Mouse (Mus musculus) testis, adult 10 weeks (tissue): ENCODE measurements around the gene Nupr1. TPM values are rescaled to one million over a fixed set of nuclear protein-coding genes. Genes with fewer than 3 reads are reported as not detected.

Experiments used
- polyA plus RNA-seq: library from polyadenylated mRNA; stranded (reverse); fragments of 350-450 nt; fragmentation: Illumina TruSeq; extraction: RNeasy Lipid Tissue Mini Kit (QIAGEN cat#74804); gene quantifications from one replicate; pipeline ENCODE4 v1.2.3, GENCODE M21; 2014; ENCODE audit warnings: low read depth, low replicate concordance

Nupr1 gene
- 0.38 TPM for polyA plus RNA-seq

DNA sequence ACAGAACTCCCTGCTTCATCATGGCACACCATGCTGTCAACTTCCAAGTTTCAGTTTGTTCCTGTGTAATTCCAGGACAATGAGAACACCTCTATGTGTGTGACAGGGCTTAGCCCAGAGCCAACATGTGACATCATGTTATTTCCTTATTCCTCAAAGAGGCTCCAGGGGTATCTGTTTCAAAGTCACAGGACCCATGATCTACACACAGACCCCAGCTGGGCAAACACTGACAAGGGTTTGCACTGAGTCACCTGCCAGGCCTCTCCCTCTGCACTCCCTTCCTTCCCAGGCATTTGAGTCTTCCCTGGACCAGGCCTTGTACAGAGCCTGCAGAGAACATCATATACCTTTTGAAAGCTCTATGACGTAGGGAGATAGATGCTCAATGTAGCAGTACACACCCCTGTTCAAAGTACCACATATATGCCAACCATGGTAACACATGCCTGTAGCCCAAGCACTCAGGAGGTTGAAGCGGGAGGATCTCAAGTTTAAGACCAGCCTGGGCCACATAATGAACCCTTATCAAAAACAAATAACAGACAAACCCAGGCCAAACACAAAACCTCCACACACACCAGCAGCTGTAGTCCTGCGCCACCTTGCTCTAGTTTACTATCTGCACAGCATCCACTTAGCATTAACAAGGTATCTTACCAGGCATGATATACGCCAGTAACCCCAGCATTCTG is at the start of gene Nupr1:
TSS of gene Nupr1 (minus strand) at position 38 of the 695 bp plus-strand sequence.

DNA sequence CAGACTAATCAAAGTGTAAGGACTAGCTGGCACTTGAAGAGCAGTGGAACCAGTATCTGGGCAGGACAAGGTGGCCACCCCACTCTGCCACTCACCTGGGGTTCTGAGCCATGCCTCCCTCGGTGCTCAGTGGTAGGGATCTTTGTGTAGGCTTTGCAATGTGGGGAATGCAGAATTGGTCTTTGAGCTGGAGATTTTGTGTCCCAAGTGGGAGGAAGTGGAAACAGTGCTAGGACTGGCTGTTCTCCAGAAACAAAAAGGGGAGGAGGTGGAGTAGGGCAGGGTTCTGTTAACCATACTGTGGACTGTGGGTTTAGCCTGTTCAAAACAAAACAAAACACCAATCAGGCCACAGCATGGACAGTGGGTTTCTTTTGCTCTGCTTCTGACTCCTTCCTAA is 45.5 kb upstream of the Nupr1 start, which contains the start of gene Sult1a1:
TSS of gene Sult1a1 (minus strand) at position 226 of the 400 bp plus-strand sequence.

GRCm38 (mm10) chr7:126649231-126650051 is 18.8 kb upstream of the Nupr1 start, which contains the start of gene Sgf29:
TSS of gene Sgf29 (plus strand) at chr7:126649309.

DNA sequence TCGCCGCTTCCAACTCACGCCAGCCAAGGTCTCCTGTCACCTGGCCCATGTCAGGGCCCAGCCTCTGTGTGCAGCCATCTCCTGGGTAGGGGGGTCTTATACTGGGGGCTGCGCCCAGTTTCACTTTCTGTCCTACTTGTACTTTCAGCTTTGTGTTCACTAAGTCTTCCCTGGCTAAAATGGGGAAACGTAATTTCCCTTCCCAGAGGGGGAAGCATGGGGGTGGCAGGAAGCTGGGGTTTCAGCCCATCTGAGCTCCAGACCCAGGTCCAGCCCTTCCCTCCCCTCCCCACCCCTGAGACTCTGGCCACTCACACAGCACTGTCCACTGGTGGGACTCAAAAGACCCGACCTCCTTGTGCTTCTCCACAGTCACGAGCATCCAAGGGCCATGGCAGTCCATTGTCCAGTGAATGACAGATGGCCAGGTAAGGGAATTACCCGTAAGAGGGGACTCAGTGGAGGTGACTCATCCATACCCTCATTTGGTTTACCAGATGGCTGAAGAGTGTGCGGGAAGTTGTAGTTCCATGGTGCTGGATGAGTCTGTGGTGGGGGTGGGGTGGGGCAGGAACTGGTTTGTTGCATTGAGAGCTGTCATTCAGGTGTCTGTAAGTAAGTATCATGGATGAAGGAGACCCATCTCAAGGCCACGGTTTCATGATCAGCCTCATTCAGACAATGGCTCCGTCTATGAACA is 35.6 kb downstream of the Nupr1 start, which contains the start of gene Il27:
TSS of gene Il27 (minus strand) at position 80 of the 700 bp plus-strand sequence.

GRCm38 (mm10) chr7:126585717-126586116 is 44.9 kb downstream of the Nupr1 start, which contains the start of gene Cln3:
TSS of gene Cln3 (minus strand) at chr7:126585817.

DNA sequence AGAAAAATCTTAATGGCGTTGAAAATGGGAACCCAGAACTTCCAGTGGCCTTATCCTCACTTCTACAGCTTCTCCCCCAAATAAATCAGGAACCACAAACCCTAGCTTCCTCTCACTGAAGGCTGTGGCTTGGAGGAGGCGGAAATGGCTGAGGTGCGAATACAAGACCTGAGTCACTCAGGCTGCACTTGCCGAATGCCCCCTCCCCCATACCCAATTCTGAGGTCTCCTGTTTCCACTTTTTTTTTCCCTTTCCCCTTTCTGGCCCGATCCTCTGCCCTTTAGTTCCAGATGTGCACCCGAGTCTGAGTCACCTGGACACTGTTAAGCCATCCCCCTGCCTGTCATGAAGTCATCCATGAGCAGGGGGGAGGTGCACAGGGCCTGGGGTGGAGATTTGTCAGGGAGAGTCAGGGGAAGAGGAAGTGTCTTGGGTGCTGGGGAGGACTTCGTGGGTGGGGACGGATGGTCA is 46.1 kb downstream of the Nupr1 start, which contains the start of gene Apobr:
TSS of gene Apobr (plus strand) at position 437 of the 472 bp plus-strand sequence.

Other genes starting within 250 kb of the Nupr1 start
- 42.2 TPM for gene Nfatc2ip, start 234.1 kb downstream of the Nupr1 start, polyA plus RNA-seq
- 0.39 TPM for gene Cd19, start 216.0 kb downstream of the Nupr1 start, polyA plus RNA-seq
- 0.59 TPM for gene Rabep2, start 202.1 kb downstream of the Nupr1 start, polyA plus RNA-seq
- gene Atp2a1, start 167.8 kb downstream of the Nupr1 start, polyA plus RNA-seq = not detected
- 1.2 TPM for gene Sh2b1, start 155.4 kb downstream of the Nupr1 start, polyA plus RNA-seq
- gene Tufm, start 143.5 kb downstream of the Nupr1 start, polyA plus RNA-seq = 2.5 TPM
- 218 TPM for gene Atxn2l, start 127.4 kb downstream of the Nupr1 start, polyA plus RNA-seq
- gene Eif3c, start 64.5 kb downstream of the Nupr1 start, polyA plus RNA-seq = 352 TPM
- not detected for gene Apobr, start 45.9 kb downstream of the Nupr1 start, polyA plus RNA-seq
- gene Cln3, start 45.0 kb downstream of the Nupr1 start, polyA plus RNA-seq = 1.8 TPM
- not detected for gene Il27, start 35.9 kb downstream of the Nupr1 start, polyA plus RNA-seq
- gene Sgf29, start 18.4 kb upstream of the Nupr1 start, polyA plus RNA-seq = 38.3 TPM
- 17.4 TPM for gene Sult1a1, start 45.6 kb upstream of the Nupr1 start, polyA plus RNA-seq
- gene Bola2, start 64.5 kb upstream of the Nupr1 start, polyA plus RNA-seq = 0.11 TPM
- gene Slx1b, start 64.9 kb upstream of the Nupr1 start, polyA plus RNA-seq = 0.78 TPM
- gene Coro1a, start 76.9 kb upstream of the Nupr1 start, polyA plus RNA-seq = not detected
- 33.6 TPM for gene Mapk3, start 128.7 kb upstream of the Nupr1 start, polyA plus RNA-seq
- gene Gdpd3, start 135.5 kb upstream of the Nupr1 start, polyA plus RNA-seq = 0.38 TPM
- 5.6 TPM for gene Ypel3, start 146.1 kb upstream of the Nupr1 start, polyA plus RNA-seq
- gene Tbx6, start 150.6 kb upstream of the Nupr1 start, polyA plus RNA-seq = not detected
- 58.9 TPM for gene Ppp4c, start 161.6 kb upstream of the Nupr1 start, polyA plus RNA-seq
- gene Fam57b, start 166.8 kb upstream of the Nupr1 start, polyA plus RNA-seq = 2.7 TPM
- 39.4 TPM for gene 4930451I11Rik, start 200.8 kb upstream of the Nupr1 start, polyA plus RNA-seq
- gene Doc2a, start 216.6 kb upstream of the Nupr1 start, polyA plus RNA-seq = 0.42 TPM
- gene Hirip3, start 231.1 kb upstream of the Nupr1 start, polyA plus RNA-seq = 101 TPM
- 26.9 TPM for gene Ino80e, start 231.5 kb upstream of the Nupr1 start, polyA plus RNA-seq